Mouse (Mus musculus): ENCODE measurements around the gene Tmem131l. TPM values are rescaled to one million over a fixed set of nuclear protein-coding genes. Genes with fewer than 3 reads are reported as not detected.
A peak's percentile ranks its signal among the peaks of the same experiment; 100 is the strongest.
"Not testable (repeated sequence)": the region's sequence is repeated elsewhere in the genome, so short reads cannot be mapped to it uniquely, and the experiment has no call there.

Gene Tmem131l
- polyA plus RNA-seq, 1 experiment from 2014 or later, result 23.5 TPM

DNA sequence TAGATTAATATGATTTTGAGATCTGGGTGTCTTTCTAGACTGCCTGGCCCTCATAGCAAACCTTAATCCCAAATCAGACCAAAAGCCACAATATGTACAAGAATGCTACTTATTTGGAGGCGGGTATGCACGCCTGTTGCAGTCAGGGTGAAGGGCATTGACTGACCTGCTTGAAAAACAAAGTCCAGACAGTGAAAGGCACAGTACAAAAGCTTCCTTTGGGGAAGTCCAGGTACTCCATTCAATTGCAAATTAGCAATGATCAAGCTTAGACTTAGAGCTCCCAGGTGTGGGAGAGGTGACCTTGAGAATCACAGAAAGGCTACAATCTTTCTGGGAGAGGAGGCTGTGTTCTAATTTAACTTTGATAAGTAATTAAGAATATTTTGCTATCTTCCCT, 167.1 kb downstream of the Tmem131l start:
- not testable (repeated sequence) for H3K27ac ChIP-seq

DNA sequence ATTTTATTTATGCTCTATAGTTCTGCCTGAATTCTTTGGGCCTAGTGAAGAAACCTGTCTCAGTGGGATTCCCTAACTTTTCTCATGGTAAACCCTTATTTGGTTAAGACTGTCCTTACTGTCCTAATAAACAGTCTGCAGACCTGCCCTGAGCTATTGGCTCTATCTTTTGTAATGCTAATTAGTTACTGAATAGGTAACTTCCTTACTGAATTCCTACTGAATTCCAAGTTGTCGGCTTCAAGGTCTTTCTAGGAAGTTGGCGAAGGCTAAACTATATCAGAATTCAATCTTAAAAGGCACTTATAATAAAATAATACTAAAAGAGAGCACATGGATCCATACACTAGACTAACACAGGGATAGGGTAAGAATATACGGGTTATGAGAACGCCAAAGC, 168.0 kb downstream of the Tmem131l start:
- H3K4me2 ChIP-seq; H3K27me3 ChIP-seq; H3K27ac ChIP-seq; H3K36me3 ChIP-seq; H3K9ac ChIP-seq; H3K9me3 ChIP-seq (replicated peaks); ATAC-seq (replicated peaks; ENCODE audit: insufficient number of reproducible peaks, insufficient read depth, low FRiP score, low read depth); H3K4me3 ChIP-seq; H3K4me1 ChIP-seq (replicated peaks): not testable (repeated sequence)
- WGBS, result 87% methylated on average over 4 of the region's 4 CpGs

More for the DNA sequence above, 167.1 kb downstream of the Tmem131l start:
- H3K4me2 ChIP-seq; H3K36me3 ChIP-seq; H3K9me3 ChIP-seq (replicated peaks); H3K27me3 ChIP-seq; H3K4me3 ChIP-seq; H3K4me1 ChIP-seq (replicated peaks); ATAC-seq (replicated peaks; ENCODE audit: insufficient number of reproducible peaks, insufficient read depth, low FRiP score, low read depth); H3K9ac ChIP-seq: not testable (repeated sequence)
- 79% methylated on average over 2 of the region's 2 CpGs for WGBS

DNA sequence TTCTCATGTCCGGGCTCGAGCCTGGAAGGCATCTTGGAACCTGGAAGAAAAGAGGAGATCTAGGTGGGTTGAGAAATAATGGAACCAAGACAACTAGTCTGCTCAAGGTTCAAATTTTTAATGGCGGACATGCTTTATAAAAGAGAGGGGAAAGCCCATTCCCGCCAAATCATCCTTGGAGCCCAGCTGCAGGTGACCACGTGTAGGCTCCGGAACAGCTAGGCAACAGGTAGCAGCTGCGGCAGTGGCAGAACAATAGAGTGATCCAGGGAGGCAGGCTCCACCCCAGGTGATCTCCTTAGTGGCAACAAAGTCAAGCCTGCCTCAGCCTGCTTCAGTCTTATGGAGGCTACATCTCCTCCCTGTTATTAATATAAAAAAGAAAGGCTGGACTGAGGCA, 168.4 kb downstream of the Tmem131l start:
- not testable (repeated sequence) for ATAC-seq (replicated peaks; ENCODE audit: insufficient number of reproducible peaks, insufficient read depth, low FRiP score, low read depth); H3K4me3 ChIP-seq; H3K36me3 ChIP-seq; H3K4me1 ChIP-seq (replicated peaks); H3K27ac ChIP-seq; H3K27me3 ChIP-seq; H3K4me2 ChIP-seq; H3K9ac ChIP-seq; H3K9me3 ChIP-seq (replicated peaks)
- 85% methylated on average over 7 of the region's 7 CpGs for WGBS

DNA sequence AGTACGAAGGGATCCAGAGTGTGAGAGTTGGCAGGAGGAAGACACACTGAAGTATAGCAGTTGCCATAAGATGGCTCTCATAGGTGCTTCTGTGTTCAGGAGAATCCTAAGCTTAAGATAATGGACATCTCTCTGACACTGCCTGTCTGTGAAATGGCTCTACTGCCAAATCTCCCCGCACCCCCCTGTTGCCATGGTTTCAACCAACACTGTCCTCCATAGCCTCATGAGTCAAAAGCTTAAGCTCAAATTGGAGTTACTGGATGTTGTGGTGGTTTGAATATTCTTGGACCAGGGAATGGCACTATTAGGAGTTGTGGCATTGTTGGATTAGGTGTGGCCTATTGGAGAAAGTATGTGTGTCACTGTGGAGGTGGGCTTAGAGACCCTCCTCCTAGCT, 170.2 kb downstream of the Tmem131l start:
- H3K4me3 ChIP-seq, result no peak overlapping the region
- no peak overlapping the region for H3K9ac ChIP-seq
- H3K4me2 ChIP-seq, result no peak overlapping the region
- no peak overlapping the region for H3K27ac ChIP-seq
- WGBS, result 93% methylated on average over 2 of the region's 2 CpGs
- H3K27me3 ChIP-seq, result no peaks in the 10 kb centered on the region
- no peaks in the 10 kb centered on the region for H3K9me3 ChIP-seq (replicated peaks)
- no peaks in the 10 kb centered on the region for H3K36me3 ChIP-seq
- no peaks in the 10 kb centered on the region; the same call in 1 of the 2 replicates for H3K4me1 ChIP-seq (replicated peaks)
- ATAC-seq (replicated peaks; ENCODE audit: insufficient number of reproducible peaks, insufficient read depth, low FRiP score, low read depth), result no peak

DNA sequence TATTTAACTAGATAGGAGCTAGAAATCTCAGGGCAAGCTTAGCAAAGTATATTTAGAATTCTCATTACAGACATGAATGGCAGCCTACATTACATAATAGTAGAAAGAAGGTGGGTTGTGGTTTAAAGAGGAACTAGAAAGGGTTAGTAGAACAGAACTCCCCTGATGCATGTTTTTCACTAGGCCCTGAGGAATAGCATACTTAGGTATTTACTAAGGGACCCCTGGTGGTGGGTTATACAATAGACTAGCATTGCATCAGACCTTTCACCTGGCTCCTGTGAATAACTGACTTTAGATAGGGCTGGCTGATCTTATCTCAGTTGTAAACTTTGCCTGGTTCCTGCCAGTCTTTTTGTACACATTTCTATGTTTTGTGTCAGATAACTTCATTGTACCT, 172.9 kb downstream of the Tmem131l start:
- H3K4me3 ChIP-seq; H3K27me3 ChIP-seq; ATAC-seq (replicated peaks; ENCODE audit: insufficient number of reproducible peaks, insufficient read depth, low FRiP score, low read depth); H3K27ac ChIP-seq; H3K9ac ChIP-seq; H3K4me1 ChIP-seq (replicated peaks); H3K9me3 ChIP-seq (replicated peaks); H3K4me2 ChIP-seq; H3K36me3 ChIP-seq: not testable (repeated sequence)

- Histone ChIP-seq H3K9me3 (replicated peaks) (no peaks in the 10 kb centered on the region), H3K4me3 (no peak overlapping the region), H3K4me1 (replicated peaks) (peaks cover 10% of the 10 kb centered on the region), H3K27ac (no peak overlapping the region), H3K9ac (no peak overlapping the region), H3K27me3 (no peaks in the 10 kb centered on the region), H3K4me2 (no peak overlapping the region), H3K36me3 (no peaks in the 10 kb centered on the region)
- no peak for ATAC-seq (replicated peaks; ENCODE audit: insufficient number of reproducible peaks, insufficient read depth, low FRiP score, low read depth)
- 87% methylated on average over 2 of the region's 2 CpGs for WGBS
Measured at GRCm38 (mm10) chr3:83865216-83865615, 174.8 kb downstream of the Tmem131l start.

DNA sequence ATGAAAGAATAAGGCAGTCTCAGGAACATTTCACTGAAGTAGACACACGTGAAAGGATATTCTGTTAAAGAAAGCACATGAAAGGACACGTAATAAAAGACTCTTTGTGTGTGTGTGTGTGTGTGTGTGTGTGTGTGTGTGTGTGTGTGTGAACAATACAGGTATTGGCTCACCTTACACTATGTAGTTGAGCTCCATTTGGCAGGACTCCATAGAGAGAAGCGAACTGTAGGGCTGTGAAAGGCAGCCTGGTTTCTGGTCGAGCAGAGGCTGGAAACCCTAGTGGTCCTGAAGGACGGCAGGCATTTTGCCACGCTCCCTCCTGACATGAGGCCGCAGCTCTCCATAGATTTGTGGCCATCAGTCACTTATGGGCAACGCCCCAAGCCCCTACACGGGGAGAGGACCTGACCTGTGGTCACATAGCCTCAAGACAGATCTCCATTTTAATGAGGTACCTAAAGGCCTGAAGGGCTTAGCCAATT, 175.9 kb downstream of the Tmem131l start:
- 82% methylated on average over 9 of the region's 9 CpGs for WGBS
- peaks cover 10% of the 10 kb centered on the region for H3K4me1 ChIP-seq (replicated peaks)
- no peak for ATAC-seq (replicated peaks; ENCODE audit: insufficient number of reproducible peaks, insufficient read depth, low FRiP score, low read depth)

GRCm38 (mm10) chr3:83862956-83863355, 177.0 kb downstream of the Tmem131l start:
- Histone ChIP-seq H3K27ac (peak overlapping the region; percentile 78), H3K4me1 (replicated peaks) (peaks cover 10% of the 10 kb centered on the region), H3K9ac (no peak overlapping the region), H3K4me2 (peak overlapping the region; percentile 45), H3K4me3 (no peak overlapping the region), H3K9me3 (replicated peaks) (no peaks in the 10 kb centered on the region), H3K36me3 (no peaks in the 10 kb centered on the region), H3K27me3 (no peaks in the 10 kb centered on the region)
- peak; percentile 80 for ATAC-seq (replicated peaks; ENCODE audit: insufficient number of reproducible peaks, insufficient read depth, low FRiP score, low read depth)
- WGBS, result 7% methylated on average over 1 of the region's 1 CpGs

More for the DNA sequence above, 175.9 kb downstream of the Tmem131l start:
- Histone ChIP-seq H3K36me3 (no peaks in the 10 kb centered on the region), H3K27ac (no peak overlapping the region), H3K4me2 (no peak overlapping the region), H3K27me3 (no peaks in the 10 kb centered on the region), H3K9ac (no peak overlapping the region), H3K4me3 (no peak overlapping the region), H3K9me3 (replicated peaks) (no peaks in the 10 kb centered on the region)

- Histone ChIP-seq H3K9ac (no peak overlapping the region), H3K4me3 (no peak overlapping the region), H3K4me2 (no peak overlapping the region), H3K36me3 (no peaks in the 10 kb centered on the region), H3K27ac (no peak overlapping the region), H3K27me3 (no peaks in the 10 kb centered on the region), H3K9me3 (replicated peaks) (no peaks in the 10 kb centered on the region), H3K4me1 (replicated peaks) (peaks cover 10% of the 10 kb centered on the region)
- 87% methylated on average over 7 of the region's 7 CpGs for WGBS
- ATAC-seq (replicated peaks; ENCODE audit: insufficient number of reproducible peaks, insufficient read depth, low FRiP score, low read depth), result no peak
Measured at GRCm38 (mm10) chr3:83859595-83859994, 180.4 kb downstream of the Tmem131l start.

GRCm38 (mm10) chr3:83859071-83859470, 180.9 kb downstream of the Tmem131l start:
- Histone ChIP-seq H3K9ac (no peak overlapping the region), H3K36me3 (no peaks in the 10 kb centered on the region), H3K9me3 (replicated peaks) (no peaks in the 10 kb centered on the region), H3K27ac (no peak overlapping the region), H3K27me3 (no peaks in the 10 kb centered on the region), H3K4me1 (replicated peaks) (peaks cover 10% of the 10 kb centered on the region), H3K4me2 (no peak overlapping the region), H3K4me3 (no peak overlapping the region)
- 86% methylated on average over 3 of the region's 3 CpGs for WGBS
- ATAC-seq (replicated peaks; ENCODE audit: insufficient number of reproducible peaks, insufficient read depth, low FRiP score, low read depth), result no peak

- no peaks in the 10 kb centered on the region for H3K36me3 ChIP-seq
- peaks cover 3% of the 10 kb centered on the region for H3K4me1 ChIP-seq (replicated peaks)
- no peak overlapping the region for H3K27ac ChIP-seq
- H3K27me3 ChIP-seq, result no peaks in the 10 kb centered on the region
- no peak overlapping the region for H3K4me2 ChIP-seq
- no peaks in the 10 kb centered on the region for H3K9me3 ChIP-seq (replicated peaks)
- 82% methylated on average over 13 of the region's 13 CpGs for WGBS
- H3K9ac ChIP-seq, result no peak overlapping the region
- ATAC-seq (replicated peaks; ENCODE audit: insufficient number of reproducible peaks, insufficient read depth, low FRiP score, low read depth), result no peak
- H3K4me3 ChIP-seq, result no peak overlapping the region
Measured at GRCm38 (mm10) chr3:83857621-83858020, 182.4 kb downstream of the Tmem131l start.

GRCm38 (mm10) chr3:83855643-83856042, 184.3 kb downstream of the Tmem131l start:
- Histone ChIP-seq H3K36me3 (no peaks in the 10 kb centered on the region), H3K27me3 (no peaks in the 10 kb centered on the region), H3K4me2 (no peak overlapping the region), H3K4me3 (no peak overlapping the region), H3K27ac (no peak overlapping the region), H3K9ac (no peak overlapping the region), H3K4me1 (replicated peaks) (no peaks in the 10 kb centered on the region), H3K9me3 (replicated peaks) (no peaks in the 10 kb centered on the region)
- 84% methylated on average over 5 of the region's 5 CpGs for WGBS
- ATAC-seq (replicated peaks; ENCODE audit: insufficient number of reproducible peaks, insufficient read depth, low FRiP score, low read depth), result no peak

All from heart, embryonic 15.5 days (tissue).